Mouse (Mus musculus) liver, embryonic 16.5 days (tissue): ENCODE data around the gene Rpl13. TPM values are rescaled to one million over a fixed set of nuclear protein-coding genes. Genes with fewer than 3 reads are reported as not detected.

ENCODE experiments used
- microRNA-seq: library from miRNA; unstranded; fragments of <30 nt; microRNA quantifications from one replicate; pipeline ENCODE4, GENCODE M21; 2016
- polyA plus RNA-seq: library from polyadenylated mRNA; unstranded; fragments of >200 nt; fragmentation: Nextera tagmentation; extraction: Ambion mirVana; gene quantifications from 2 replicates; pipeline ENCODE4 v1.2.1, GENCODE M21; 2015

Rpl13 gene
- polyA plus RNA-seq, 1 experiment from 2014 or later: 732 TPM

Small RNA genes lying within 50 kb of the gene (microRNA-seq; reads per million reads assigned to microRNA genes)
- gene Mir7079: not detected
- not detected for gene Mir7080

Other genes with a start within 250 kb of the Rpl13 start
- 7.8 and 8.6 TPM in 2 replicates for gene Ankrd11, start 60.1 kb upstream of the Rpl13 start, polyA plus RNA-seq
- 19.9 and 20.7 TPM in 2 replicates for gene Spg7, start 39.4 kb upstream of the Rpl13 start, polyA plus RNA-seq
- 0.29 and 0.32 TPM in 2 replicates for gene Cpne7, start 15.0 kb downstream of the Rpl13 start, polyA plus RNA-seq
- gene Sult5a1, start 56.0 kb downstream of the Rpl13 start, polyA plus RNA-seq: 0.74 and 0.89 TPM in 2 replicates
- gene Dpep1, start 83.9 kb downstream of the Rpl13 start, polyA plus RNA-seq: 0.12 and 0.39 TPM in 2 replicates
- gene Chmp1a, start 110.4 kb downstream of the Rpl13 start, polyA plus RNA-seq: 55.9 and 59.6 TPM in 2 replicates
- 0.14 and 0.21 TPM in 2 replicates for gene Spata33, start 110.5 kb downstream of the Rpl13 start, polyA plus RNA-seq
- gene Cdk10, start 122.5 kb downstream of the Rpl13 start, polyA plus RNA-seq: 8.8 and 8.9 TPM in 2 replicates
- 3.2 and 3.3 TPM in 2 replicates for gene Spata2l, start 133.9 kb downstream of the Rpl13 start, polyA plus RNA-seq
- gene Zfp276, start 151.8 kb downstream of the Rpl13 start, polyA plus RNA-seq: 7.5 and 7.8 TPM in 2 replicates
- 4.8 and 5.6 TPM in 2 replicates for gene Vps9d1, start 152.0 kb downstream of the Rpl13 start, polyA plus RNA-seq
- 14.4 and 14.8 TPM in 2 replicates for gene Fanca, start 216.2 kb downstream of the Rpl13 start, polyA plus RNA-seq
- 2.3 and 2.4 TPM in 2 replicates for gene Spire2, start 230.4 kb downstream of the Rpl13 start, polyA plus RNA-seq